Mouse (Mus musculus): ENCODE data around the gene Prkar1b.

- TF ChIP-seq GATA1 (IDR thresholded peaks at IDR 0.05; ENCODE audit: borderline replicate concordance, low read length) (no peak), FLI1 (IDR thresholded peaks at IDR 0.05; ENCODE audit: low read length) (no peak)
Measured at GRCm38 (mm10) chr5:139007141-139007775, 142.5 kb downstream of the Prkar1b start.
